Mouse (Mus musculus) adrenal gland, adult 8-10 months (tissue): Measurements from ENCODE around the gene Naglu. TPM values are rescaled to one million over a fixed set of nuclear protein-coding genes. Genes with fewer than 3 reads are reported as not detected.

ENCODE experiments used
- DNase-seq: peaks from one replicate; pipeline ENCODE4 v3.0.0; 2022
- total RNA-seq, 4 experiments: library from RNA; stranded (reverse); gene quantifications; 2 replicates each; pipeline ENCODE4 v1.2.4; 2022

Gene Naglu
- total RNA-seq, result 10 to 100 TPM; 45.3 to 51.8 (median 49.6) TPM

DNA sequence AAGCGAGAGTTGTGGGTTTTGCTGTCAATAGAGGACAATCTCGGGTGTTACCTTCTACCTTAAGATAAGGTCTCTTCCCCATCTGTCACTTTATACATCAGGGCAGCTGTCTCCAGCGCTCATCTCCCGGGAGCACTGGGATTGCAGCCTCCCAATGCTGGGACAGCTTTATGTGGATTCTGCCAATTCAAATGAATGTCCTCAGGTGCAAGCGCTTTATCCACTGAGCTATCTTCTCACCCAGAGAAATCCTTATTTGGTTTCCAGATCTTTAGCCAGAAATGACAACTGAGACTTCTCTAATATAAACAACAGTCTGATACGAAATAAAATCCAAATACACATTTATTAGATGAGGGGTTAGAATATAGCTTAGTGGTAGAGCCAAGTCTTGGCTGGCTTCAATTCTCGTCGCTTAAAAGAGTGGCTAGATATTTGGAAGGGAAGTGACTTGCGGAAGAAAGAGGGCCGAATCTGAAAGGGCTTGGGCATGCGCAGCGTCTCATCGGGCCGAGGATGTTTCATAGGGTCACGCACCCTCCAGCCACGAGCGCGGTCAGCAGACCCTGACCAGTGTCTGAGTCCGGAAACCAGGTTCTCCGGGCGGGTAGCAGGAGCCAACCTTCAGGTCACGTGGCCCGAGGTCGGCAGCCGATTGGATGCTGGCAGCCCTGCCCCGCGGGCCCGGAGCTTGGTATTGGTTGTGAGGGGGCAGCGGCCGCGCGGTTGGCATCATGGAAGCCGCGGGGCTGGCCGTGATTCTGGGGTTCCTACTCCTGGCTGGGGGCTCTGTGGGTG is at the start of gene Naglu:
Gene Naglu, plus strand, starts transcription at position 622 of the 798 bp plus-strand sequence.
- peak; percentile 96 for DNase-seq

DNA sequence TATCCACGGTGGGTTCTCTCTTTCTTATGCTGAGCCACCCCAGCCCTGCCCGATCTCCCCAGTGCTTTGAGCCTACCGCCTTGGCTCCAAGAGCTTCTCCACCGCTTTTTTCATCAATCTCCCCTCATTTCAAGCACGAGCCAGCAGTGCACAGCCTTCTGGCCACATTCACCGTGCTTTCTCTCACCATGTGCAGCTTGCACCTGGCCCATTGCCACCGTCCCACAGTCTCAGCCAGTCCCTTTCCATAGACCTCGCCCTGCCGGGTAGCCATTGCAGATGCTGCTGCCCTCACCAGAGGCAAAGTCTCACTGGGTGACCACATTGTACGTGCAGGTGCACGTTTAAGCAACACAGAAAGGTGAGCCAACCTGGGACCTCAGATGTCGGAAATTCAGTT is 46.4 kb upstream of the Naglu start:
- DNase-seq, result no peak

DNA sequence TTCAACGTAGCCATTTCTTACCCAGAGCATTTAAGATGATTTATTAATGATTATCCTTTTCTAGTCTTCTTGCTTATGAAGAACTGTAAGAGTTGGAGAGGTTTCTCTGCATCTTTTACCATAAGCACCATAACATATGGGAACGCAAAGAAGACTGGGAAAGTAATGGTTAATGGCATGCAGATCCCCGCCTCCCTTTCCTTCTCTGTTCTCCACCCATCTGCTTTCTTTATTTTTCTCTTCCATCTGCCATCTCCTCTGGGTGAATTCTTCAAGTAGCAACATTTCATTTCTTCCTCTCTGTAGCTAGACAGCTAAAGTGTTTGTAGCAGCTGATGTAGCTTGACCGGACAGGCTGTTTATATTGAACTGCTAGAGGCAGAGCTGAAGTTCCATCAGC is 45.8 kb upstream of the Naglu start:
- no peak for DNase-seq

DNA sequence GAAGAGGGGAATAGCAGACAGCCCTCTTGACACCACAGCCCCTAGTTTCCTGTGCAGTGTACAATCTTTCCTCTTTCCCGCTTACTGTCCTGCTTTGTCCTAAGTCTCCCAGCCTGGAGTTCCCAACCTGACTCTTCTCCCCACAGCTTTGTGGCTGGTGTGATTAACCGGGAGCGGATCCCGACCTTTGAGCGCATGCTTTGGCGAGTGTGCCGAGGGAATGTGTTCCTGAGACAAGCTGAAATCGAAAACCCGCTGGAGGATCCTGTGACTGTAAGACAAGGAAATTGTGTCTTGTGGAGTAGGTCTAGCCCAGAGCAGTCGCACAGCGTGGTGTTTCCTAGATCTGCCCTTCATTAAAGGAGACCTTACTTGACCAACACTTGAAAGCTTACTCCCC is 42.7 kb upstream of the Naglu start:
- no peak for DNase-seq

DNA sequence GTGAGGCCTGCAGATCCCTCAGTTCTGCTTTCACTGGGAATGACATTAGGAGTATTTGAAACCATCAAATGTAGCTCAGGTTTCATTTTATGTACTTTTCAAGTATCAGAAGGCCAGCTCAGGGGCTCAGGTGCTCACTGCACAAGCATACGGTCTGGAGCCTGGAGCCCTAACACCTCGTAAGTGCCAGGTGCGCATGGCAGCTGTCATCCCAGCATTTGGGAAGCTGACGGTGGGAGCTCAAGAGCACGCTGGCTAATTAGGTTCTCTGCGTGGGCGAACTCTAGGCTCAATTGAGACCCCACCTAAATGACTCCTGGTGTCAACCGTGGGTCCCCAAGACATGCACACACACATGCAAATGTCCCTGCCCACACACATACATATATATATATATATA is 40.5 kb upstream of the Naglu start:
- no peak for DNase-seq

DNA sequence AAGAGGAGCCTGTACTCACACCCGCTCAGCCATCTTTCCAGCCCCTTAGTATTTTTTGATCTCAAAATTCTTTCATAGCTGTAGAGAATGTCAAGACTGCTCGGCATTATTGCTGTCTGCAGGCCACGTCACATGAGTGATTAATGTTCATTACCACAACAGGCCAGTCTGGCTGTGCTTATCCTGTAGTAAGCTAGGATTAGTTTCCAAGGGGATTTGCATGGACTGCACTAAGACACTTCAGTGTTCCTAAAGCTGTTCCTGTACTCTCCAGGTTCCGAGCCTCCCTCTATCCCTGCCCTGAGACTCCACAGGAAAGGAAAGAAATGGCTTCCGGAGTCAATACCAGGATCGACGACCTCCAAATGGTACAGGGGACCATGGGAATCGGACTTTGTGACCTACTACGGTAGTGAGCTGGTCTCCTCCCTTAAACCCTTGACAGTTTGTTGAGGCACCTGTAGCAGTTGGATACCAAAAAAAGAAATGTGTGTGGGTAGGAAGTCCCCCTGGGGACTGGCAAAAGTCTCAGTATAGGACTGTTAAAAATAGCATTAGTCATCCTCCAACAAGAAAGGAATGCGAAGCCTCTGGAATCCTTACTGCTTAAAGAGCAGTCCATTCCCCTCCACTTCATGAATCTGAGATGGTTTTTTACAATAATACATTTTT is 39.5 kb upstream of the Naglu start:
- DNase-seq, result no peak

DNA sequence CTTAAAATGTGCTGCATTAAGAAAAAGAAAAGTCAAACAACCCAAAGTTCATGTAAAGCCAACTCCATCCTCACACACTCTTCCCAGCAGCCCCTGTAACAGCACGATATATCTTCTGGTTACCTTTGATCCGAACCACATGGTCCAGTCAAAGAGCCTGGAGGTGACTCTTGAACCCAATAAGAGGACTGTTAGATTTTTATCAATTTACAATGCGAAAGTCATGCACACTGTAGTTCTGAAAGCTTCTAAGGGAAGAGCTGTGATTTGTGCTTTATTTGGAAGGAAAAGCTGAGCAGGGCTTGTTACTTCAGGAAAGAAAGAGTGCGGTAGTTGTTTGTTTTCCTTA is 39.0 kb upstream of the Naglu start:
- DNase-seq, result no peak

DNA sequence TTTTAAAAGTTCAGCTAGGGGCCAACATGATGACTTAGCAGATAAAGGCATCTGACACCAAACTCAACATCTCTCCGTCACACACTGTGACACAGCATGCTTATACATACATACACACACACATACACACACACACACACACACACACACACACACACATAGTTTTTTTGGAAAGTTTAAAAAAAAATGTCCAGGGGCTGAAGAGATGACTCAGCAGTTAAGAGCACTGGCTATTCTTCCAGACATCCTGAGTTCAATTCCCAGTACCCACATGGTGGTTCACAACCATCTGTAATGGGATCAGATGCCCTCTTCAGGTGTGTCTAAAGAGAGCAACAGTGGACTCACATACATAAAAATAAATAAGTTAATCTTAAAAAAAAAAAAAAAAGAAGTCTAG is 38.3 kb upstream of the Naglu start:
- no peak for DNase-seq

DNA sequence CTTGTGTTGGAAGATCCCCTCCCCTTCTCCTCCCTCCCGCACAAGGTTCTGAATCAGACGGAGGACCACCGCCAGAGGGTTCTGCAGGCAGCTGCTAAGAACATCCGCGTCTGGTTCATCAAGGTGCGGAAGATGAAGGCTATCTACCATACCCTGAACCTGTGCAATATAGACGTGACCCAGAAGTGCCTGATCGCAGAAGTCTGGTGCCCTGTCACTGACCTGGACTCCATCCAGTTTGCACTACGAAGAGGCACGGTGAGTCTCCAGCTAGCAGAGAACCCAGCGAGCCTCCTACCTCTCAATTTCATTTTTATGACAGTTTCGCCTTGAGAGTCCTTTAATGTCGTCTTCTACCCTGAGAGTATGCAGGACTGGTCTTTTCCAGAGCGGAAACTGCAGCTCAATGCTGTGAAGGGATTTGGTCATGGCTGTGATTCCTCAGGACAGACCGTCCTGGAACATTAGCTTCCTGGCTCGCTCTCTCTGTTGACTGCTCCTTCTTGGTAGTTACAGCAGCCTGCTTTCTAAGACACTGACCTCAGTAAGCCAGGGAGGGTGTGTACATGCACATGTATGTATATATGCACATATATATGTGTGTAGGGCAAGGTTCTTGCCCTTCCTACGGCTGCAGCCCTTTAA is 35.8 kb upstream of the Naglu start:
- DNase-seq, result no peak

DNA sequence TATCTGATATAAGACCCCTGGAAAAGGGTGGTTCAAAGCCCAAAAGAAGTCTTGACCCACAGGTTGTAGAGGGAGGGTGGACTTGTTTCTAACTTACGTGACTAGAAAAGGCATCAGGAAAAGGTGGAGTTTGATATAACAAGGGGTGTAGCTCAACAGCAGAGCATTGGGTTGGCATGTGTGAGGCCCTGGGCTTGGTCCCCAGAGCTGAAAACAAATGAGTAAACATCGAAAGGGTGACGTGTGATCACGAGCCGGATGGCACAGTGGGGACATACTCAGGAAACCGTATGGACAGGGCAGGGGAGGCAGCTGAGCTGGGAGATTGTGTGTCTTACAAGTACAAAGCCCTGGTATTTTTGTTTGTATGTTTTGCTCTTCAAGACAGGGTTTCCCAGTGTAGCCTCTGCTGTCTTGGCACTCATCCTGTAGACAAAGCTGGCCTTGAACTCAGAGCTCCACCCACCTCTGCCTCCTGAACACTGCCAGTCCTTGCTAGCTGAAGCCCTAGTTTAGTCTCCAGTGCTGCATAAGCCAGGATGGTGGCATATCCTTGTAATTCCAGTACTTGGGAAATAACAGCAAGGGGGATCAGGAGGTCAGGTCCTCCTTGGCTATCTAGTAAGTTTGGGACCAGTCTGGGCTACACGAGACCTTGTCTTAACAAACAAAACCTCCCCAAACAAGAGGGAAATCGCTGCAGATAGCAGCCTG is 35.0 kb upstream of the Naglu start:
- peak; percentile 72 for DNase-seq

DNA sequence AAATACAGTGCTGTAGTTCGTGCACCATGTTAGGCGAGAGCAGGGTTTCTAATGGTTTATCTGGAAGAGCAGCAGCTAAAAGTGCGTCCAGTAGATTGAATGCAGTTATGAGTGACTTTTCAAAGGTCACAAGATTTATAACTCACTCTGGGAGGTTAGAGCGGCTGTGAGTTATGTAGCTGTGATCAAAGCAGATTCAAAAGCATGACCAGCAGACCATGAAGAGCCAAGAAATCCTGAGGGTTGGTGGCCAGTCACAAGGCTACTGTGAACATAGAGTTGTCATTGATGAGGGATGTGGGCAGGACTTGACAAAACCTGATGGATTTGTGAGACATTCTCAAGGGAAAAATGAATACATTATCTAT is 34.5 kb upstream of the Naglu start:
- peak; percentile 55 for DNase-seq

DNA sequence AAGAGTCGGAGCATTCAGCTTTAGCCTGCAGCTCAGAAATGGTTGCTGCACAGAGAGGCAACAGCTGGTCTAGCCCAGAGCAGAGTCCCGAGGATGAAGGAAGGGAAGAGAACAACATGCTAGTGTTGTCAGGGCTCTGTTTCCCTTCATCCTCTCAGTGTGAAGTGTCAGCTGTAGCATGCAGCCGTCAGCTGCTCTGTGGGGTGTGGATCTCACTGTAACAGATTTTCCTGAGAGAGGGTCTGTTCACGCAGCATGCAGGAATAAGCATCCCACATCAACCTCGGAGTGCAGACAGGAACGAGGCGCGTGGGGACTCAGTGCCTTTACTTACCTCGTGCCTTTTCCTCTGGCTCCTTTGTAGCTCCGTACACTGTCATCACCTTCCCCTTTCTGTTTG is 32.0 kb upstream of the Naglu start:
- no peak for DNase-seq

DNA sequence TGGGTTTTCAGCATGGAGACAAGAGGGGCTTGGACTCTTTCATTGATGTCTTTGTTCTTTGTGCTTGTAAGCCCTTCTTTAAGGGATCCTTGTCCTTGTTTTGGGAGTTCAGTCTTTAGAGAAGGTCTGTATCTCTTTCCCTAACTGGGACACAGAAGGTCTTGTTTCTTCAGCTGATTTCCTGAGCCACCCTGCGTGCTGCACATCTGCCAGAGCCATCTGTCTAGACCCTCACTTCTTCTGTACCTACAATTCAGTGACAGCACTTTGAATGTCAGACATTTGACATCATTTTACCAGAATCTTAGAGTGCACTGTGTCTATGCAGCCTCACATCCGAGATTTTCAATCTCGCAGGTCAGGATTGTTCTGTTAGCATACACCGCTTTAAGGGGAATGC is 24.0 kb upstream of the Naglu start:
- no peak for DNase-seq

DNA sequence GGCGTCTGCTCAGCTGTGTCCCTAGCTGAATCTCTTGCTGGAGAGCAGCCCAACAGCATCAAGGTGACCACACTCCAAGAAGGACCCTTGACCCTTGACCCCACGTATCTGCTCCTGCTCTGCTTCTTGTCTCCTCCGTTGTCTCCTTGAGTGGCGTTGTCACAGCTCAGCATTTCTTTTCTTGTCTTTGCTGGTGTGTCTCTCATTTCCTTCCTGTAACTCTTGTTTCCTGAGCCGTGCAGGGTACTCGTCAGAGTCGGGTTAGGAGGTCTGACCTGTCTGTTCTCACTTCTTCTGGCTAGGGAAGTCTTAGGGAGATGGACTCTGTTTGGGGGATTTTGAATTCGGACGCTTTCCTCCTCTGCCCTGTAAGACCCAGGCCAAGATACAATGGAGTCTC is 23.4 kb upstream of the Naglu start:
- DNase-seq, result no peak

DNA sequence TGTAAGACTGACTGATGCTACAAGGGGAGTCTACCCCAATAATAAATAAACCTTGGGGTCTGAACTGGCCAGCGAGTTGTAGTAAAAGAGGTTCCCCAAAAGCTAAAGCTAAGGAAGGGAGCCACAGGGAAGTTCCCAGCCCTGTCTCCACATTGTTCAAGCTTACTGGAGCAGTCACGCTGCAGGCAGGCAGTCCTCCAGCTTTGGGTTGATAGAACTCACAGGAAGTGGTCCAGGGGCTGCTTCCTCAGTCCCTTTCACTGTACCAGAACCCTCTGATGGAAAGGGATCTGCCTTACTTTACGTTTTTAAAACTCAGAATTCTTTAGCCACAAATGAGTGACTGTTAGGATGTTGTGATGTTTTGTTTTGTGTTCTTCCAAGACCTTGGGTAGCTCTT is 22.3 kb upstream of the Naglu start:
- no peak for DNase-seq

DNA sequence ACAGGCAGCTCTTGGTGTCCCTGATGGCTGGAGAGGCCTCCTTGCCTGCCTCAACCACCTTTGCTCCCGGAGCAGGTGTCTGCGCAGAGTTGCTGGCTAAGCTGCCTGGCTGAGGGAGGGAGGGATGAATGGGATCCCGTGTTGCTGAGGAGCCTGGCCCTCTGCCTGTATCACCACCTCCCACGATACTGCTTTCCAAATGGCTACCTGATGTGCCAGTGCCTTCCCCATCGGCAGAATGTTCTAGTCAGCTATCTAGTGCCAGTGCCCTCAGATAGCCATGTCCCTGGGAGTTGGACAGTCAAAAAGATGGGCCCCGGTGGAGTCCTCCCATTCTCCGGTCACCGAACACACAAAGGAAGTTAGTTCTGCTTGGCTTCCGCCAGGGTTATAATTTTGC is 19.5 kb upstream of the Naglu start:
- no peak for DNase-seq

DNA sequence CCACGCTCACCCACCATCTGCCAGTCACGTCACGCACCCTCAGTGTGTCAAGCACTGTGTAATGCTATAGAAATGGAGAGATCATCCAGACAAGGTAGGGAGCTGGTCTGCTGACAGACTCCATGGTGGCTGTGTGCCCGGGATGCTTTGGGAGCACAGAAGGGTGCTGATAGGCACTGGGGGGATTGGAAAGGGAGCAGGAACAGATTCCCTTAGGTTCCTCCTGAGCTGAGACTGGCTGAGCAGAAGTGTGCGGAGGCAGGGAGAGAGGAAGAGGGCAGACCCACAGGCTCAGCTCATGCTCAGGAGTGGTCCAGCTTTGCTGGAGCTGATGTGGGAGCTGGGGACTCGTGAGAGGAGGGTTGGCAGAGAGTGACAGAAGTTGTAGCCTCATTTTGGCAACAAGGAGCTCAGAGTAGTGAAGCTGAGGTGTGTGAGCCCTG is 18.7 kb upstream of the Naglu start:
- DNase-seq, result no peak

DNA sequence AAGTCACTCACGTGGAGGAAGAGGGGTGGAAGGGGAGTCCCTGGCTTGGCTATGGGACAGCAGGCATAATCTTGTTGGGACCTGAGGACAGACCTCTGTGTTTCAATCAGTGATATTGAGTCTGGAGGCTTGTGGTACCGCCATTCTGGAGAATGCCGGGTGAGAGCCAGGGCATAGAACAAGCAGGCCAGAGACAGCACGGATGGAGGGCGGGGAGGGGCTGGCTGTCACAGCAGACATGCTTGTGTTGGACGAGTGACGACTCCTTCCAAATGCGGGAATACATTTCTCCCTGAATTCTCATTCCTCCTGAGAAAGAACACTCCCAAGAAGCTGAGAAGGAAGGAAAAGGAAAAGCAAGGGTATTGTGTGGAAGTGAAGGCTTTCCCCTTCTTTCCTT is 18.2 kb upstream of the Naglu start:
- DNase-seq, result no peak

DNA sequence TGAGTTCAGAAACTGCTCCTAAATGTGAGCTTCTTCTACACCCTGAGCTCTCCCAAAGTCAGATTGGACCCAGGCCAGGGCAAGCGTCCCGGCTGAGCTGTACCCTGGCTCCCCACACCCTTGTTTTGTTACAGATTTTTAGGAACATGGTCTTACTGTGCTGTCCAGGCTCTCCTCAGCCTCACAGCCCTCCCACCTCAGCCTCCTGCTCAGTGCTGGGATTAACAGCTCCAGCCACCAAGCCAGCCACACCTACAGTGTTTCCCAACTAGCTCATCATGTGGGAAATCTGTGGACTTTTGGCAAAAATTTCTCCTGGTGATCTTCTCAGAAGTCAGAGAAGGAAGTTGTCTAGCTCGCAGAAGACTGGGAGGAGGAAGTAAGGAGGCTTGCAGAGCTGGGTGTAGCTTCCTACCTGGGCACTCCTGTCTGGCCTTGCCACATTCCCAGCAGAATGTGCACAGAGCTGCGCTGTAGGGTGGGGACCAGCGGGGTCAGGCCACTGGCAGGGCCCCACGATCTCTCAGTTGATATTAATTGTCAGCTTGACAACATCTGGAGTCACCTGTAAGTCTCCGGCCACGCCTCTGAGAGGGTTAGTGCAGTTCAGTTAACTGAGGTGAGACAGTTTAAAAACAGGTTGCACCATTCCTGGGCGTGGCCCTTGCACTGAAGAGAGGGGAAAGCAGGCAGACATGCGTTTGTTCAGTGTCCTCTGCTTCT is 16.9 kb upstream of the Naglu start:
- DNase-seq, result peak; percentile 17

DNA sequence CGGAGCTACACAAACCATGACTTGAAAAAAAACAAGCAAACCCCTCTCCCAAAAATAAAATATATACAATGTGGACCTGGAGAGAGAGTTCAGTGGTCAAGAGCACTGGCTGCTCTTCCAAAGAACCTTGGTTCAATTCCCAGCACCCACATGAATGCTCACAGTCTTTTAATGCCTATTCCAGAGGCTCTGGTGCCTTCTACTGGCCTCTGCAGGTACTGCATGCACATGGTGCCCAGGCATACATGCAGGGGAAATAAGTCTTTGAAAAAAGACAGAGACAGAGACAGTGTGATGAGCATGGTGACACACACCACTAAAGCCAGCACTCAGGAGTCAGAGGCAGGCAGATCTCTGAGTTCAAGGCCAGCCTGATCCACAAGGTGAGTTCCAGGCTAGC is 15.8 kb upstream of the Naglu start:
- no peak for DNase-seq

DNA sequence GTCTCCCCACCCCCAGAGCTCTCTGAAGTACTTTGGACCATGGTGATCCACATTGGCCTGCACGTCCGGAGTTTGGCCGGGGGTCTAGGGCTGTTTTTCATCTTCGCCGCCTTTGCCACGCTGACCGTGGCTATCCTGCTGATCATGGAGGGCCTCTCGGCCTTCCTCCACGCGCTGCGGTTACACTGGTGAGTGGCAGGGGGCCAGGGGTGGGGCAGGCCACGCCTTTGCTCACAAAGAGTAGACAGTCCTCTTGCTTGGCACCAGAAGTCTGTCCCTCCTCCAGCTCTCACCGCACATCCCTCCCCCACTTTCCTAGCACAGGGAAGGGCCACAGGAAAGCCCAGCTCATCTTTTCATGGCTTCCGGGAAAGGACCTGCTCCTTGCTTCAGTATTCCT is 14.4 kb upstream of the Naglu start:
- peak; percentile 17 for DNase-seq

DNA sequence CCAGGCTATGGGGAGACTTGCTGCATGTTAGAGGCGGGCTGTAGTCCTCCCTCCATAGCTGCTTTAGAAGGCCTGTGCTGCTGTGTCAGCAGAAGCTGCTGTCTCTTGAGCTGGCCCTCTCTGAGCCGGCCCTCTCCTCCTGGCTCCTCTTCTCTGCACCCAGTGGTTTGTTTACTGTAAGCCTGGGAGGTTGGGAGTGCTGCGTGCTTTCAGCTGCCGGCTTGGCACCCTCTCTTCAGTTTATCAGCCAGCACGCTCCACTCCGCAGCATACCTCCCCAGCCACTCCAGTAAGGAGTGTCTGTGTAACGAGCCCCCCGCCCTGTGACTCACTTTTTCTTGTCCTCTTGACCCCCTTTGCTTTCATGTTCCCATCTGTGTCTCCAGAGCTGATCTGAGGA is 12.9 kb upstream of the Naglu start:
- peak; percentile 17 for DNase-seq

DNA sequence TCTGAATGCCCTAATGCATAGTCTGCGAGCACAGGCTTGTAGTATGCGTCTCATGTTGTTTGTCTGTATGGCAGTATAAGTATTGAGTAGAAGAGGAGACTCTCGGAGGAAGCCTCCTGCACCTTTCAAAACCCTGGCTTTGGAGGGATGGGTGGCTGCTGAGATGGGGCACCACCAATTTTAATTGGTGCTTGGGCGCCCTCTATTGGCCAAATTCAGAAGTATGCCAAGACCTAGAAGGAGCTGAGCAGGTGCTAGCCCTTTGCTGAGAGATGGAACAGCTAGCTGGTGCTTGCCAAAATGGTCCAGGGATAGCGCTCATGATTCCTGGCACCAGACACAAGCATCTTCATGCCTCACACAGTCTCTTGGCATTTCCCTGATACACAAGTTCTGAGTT is 12.0 kb upstream of the Naglu start:
- DNase-seq, result peak; percentile 72
